Mouse (Mus musculus) lung, embryonic 14.5 days (tissue): Measurements from ENCODE around the gene Tmprss12. TPM values are rescaled to one million over a fixed set of nuclear protein-coding genes. Genes with fewer than 3 reads are reported as not detected.
A peak's percentile ranks its signal among the peaks of the same experiment; 100 is the strongest.
"Not testable (repeated sequence)": the region's sequence is repeated elsewhere in the genome, so short reads cannot be mapped to it uniquely, and the experiment has no call there.

Experiments
- ATAC-seq: fragments of 200-750 bp; cut with Nextera tagmentation; 2 replicates; pipeline ENCODE4 v1.8.0; 2017; ENCODE audit warnings: mild to moderate bottlenecking, moderate TSS enrichment, moderate library complexity; ENCODE audit not compliant: insufficient read depth
- DNase-seq: peaks from one replicate; pipeline ENCODE4 v3.0.0-alpha.2; 2015
- H3K27ac ChIP-seq: fragments of 300-500 bp; sonication (generic); 2 replicates; pipeline ENCODE4 v1.5.1; 2014; ENCODE audit warnings: low read depth, mild to moderate bottlenecking, moderate library complexity
- H3K27me3 ChIP-seq: fragments of 300-500 bp; sonication (generic); 2 replicates; pipeline ENCODE4 v1.6.1; 2014; ENCODE audit warnings: low read length, control low read depth; ENCODE audit not compliant: insufficient read depth
- H3K36me3 ChIP-seq: fragments of 300-500 bp; sonication (generic); 2 replicates; pipeline ENCODE4 v1.6.1; 2014; ENCODE audit warnings: control low read depth; ENCODE audit not compliant: insufficient read depth
- H3K4me1 ChIP-seq: fragments of 300-500 bp; sonication (generic); 2 replicates; pipeline ENCODE4 v1.6.1; 2014; ENCODE audit warnings: antibody characterized with exemption, control low read depth; ENCODE audit not compliant: insufficient read depth
- H3K4me2 ChIP-seq: fragments of 300-500 bp; sonication (generic); 2 replicates; pipeline ENCODE4 v1.6.1; 2014; ENCODE audit warnings: mild to moderate bottlenecking
- H3K4me3 ChIP-seq: fragments of 300-500 bp; sonication (generic); 2 replicates; pipeline ENCODE4 v1.5.1; 2014; ENCODE audit warnings: low read depth, low read length
- H3K9ac ChIP-seq: fragments of 300-500 bp; sonication (generic); 2 replicates; pipeline ENCODE4 v1.6.1; 2014
- H3K9me3 ChIP-seq: fragments of 300-500 bp; sonication (generic); 2 replicates; pipeline ENCODE4 v1.6.1; 2016; ENCODE audit warnings: low read depth, low read length, control low read depth
- CTCF ChIP-seq: IDR thresholded peaks from 2 replicates; pipeline ENCODE4 v1.5.1; 2016; ENCODE audit warnings: antibody characterized with exemption, low read depth
- WGBS: fragments of 180-500 bp; shearing (Covaris S2); extraction: QIAGEN DNeasy Blood & Tissue Kit; methylation state at CpG from one replicate; pipeline ENCODE4 v1.1.7; 2014; 5-methylcytosine and 5-hydroxymethylcytosine counted together
- polyA plus RNA-seq: library from polyadenylated mRNA; unstranded; fragments of >200 nt; fragmentation: Nextera tagmentation; extraction: Ambion mirVana; gene quantifications from 2 replicates; pipeline ENCODE4 v1.2.1, GENCODE M21; 2014

The Tmprss12 gene
- polyA plus RNA-seq, 1 experiment from 2014 or later, result not detected

DNA sequence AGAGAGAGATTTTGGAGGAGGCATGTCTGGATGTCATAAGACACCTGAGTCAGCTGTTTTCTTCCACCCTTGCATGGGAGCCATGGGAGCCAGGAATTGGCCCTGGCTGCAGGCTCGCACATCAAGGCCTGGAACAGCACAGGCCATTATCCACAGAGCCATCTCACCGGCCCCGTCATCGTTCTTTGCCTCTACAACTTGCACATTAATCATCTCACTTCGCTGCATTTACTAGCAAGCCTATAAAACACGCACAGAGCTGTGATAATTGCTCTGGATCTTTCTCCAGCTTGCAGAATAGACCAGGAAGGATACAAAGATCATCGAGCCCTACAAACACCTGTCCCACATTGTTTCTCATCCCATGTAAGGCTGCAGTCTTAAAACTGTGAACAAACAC is 50.1 kb downstream of the Tmprss12 start:
- Histone ChIP-seq H3K36me3 (no peaks in the 10 kb centered on the region), H3K4me1 (no peaks in the 10 kb centered on the region), H3K4me3 (no peak overlapping the region), H3K27ac (no peak overlapping the region), H3K9me3 (no peaks in the 10 kb centered on the region), H3K9ac (no peak overlapping the region), H3K4me2 (no peak overlapping the region), H3K27me3 (no peaks in the 10 kb centered on the region)
- DNase-seq (no peak), ATAC-seq (no peak)
- WGBS, result 79% methylated on average over 7 of the region's 7 CpGs
- TF ChIP-seq CTCF, result no peak

DNA sequence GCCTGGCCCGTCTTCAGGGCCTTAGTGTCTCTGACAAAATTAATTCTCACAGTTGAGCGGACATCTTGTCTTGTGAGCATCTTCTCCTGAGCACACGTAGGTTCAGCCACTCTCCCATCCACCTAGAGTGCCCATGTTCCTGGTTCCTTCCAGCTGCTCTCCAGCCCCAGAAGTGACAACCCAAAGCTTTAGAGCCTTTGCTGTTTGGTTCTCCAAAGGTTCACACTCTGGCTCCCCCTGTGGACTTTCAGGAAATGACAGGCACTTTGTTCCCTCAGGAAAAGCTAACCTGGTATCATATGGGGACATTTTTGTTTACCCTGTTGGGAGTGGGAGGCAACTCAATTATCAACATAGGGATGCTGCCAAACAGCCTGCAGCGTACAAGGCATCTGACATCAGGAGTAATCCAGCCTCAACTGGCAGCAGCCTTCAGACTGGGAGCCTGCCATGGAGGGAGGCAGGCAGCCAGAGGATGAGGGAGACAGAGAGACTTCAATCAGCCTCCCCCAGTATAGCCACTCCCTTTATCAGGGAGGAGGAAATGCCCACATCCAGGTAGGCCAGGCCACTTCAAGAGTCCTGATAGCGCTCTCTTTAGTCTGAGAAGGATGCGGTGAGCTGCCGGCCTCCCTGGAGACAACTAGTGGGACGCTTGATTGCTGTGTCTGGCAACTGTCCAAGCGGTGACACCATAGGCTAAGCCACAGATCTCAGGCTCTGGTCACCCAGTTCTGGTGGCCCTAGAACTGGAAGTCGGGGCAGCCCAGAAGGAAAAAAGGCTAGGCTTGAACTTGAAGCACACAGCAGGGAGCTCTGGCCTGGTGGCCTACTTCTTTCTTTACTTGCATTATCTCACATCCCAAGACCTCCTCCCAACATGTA is 51.7 kb downstream of the Tmprss12 start:
- H3K9me3 ChIP-seq, H3K4me2 ChIP-seq, H3K27me3 ChIP-seq, H3K27ac ChIP-seq, DNase-seq, H3K9ac ChIP-seq, H3K4me1 ChIP-seq, H3K4me3 ChIP-seq, H3K36me3 ChIP-seq: not testable (repeated sequence)
- WGBS, result 27% methylated on average over 2 of the region's 10 CpGs
- peak; percentile 38; the same call in 1 of the 2 replicates for ATAC-seq

DNA sequence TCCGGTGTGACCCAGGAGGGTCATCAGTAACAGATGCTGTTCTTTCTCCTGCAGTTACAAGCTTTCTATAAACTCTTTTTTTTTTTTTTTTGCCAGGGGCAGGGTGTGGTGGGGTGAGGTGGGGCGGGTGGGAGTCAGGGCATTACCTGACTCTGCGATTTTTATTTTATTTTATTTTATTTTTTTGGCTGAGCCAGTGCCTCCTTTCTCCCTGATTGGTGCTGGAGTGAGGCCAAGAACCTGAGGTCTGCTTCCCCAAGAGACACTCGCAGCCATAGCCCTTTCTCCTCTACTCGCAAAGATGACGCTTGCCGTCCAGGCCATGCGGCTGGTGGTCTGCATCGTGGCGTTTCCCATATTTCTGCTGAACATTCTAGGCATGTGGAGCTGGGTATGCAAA is 54.0 kb downstream of the Tmprss12 start, which contains the start of gene Mettl7a3:
TSS of gene Mettl7a3 (plus strand) at position 301 of the 400 bp plus-strand sequence.
- Histone ChIP-seq H3K4me2 (no peak within 1 kb of the TSS), H3K27me3 (no peaks in the 10 kb centered on the region), H3K4me1 (no peaks in the 10 kb centered on the region), H3K9ac (no peak within 1 kb of the TSS), H3K36me3 (no peaks in the 10 kb centered on the region), H3K4me3 (no peak within 1 kb of the TSS), H3K27ac (no peak within 1 kb of the TSS), H3K9me3 (no peaks in the 10 kb centered on the region)
- TF ChIP-seq CTCF, result no peak
- ATAC-seq, result no peak
- WGBS, result 73% methylated on average over 10 of the region's 10 CpGs
- DNase-seq, result no peak

DNA sequence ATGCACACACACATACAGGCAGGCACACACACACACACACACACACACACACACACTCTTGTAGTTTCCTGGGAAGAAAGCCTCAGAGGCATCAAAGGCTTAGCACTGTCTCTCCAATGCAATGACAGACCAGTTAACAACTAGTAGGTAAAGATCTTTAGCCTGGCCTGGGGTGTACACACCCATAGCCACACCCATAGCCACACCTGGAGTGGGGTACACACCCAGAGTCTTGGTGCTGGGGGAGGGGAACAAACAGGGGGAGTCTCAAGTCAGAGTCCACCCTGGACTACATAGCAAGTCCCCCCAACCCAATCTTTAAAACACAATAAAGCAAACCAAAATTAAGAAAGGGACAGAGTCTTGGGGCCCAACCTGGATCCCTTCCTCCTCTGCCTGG is 56.7 kb downstream of the Tmprss12 start:
- H3K27me3 ChIP-seq, ATAC-seq, DNase-seq, H3K36me3 ChIP-seq, H3K4me3 ChIP-seq, H3K9me3 ChIP-seq, H3K4me2 ChIP-seq, H3K4me1 ChIP-seq, H3K27ac ChIP-seq, H3K9ac ChIP-seq: not testable (repeated sequence)

DNA sequence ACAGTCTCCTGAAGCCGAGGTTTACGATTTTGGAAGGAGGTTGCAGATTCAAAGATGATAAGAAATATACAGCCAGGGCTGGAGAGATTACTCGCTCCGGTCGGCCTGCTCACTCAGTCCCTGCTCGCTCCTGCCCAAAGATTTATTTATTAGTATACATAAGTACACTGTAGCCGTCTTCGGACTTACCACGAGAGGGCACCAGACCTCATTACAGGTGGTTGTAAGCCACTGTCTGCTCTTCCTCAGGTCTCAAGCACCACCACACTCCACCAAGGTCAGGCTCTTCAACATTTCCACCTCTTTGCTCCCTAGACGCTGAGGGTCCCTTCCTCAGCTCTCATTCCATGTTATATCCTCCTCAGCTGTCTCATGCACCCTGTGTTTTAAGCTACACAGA is 57.2 kb downstream of the Tmprss12 start:
- peak; percentile 63 for DNase-seq
- peak; percentile 61 for TF ChIP-seq CTCF
- not testable (repeated sequence) for H3K9me3 ChIP-seq

DNA sequence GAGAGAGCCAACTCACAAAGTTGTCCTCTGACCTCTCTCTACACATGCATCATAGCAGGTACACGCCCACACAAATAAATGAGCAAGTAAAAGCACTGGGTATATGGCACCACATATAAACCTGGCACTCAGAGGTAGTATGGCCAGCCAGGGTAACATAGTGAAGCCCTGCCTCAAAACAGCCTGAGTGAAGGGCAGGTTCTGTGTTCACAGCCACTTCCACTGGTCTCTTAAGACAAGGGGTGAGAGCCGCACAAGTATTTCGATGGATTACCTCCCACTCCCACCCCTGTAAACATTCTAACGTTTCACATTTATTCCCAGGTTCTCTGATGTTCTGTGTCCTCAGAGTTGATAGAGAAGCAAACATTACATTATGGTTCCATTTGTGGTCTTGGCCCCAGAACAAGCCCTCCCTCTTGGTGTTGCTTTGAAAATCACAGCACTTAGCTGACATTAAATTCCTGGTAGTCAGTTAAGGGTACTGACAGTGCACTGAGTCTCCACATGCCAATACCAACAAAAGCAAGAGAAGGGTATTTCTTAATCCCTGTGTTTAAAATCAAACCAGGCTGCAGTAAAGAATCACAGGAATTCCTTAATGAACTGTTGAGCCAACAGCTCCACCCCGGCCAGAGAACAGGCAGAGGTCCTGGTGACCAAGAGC is 60.8 kb downstream of the Tmprss12 start:
- H3K4me1 ChIP-seq, H3K9me3 ChIP-seq, H3K4me3 ChIP-seq, H3K36me3 ChIP-seq, H3K27me3 ChIP-seq, H3K27ac ChIP-seq, H3K4me2 ChIP-seq, H3K9ac ChIP-seq, DNase-seq: not testable (repeated sequence)
- WGBS, result 24% methylated on average over 4 of the region's 5 CpGs
- ATAC-seq, result peak; percentile 11; the same call in 1 of the 2 replicates

More for the DNA sequence above, 57.2 kb downstream of the Tmprss12 start:
- H3K27me3 ChIP-seq, H3K36me3 ChIP-seq, ATAC-seq, H3K4me3 ChIP-seq, H3K4me2 ChIP-seq, H3K4me1 ChIP-seq, H3K27ac ChIP-seq, H3K9ac ChIP-seq: not testable (repeated sequence)
- 19% methylated on average over 10 of the region's 10 CpGs for WGBS

Other genes starting within 250 kb of the Tmprss12 start
- gene Dip2b, start 242.2 kb upstream of the Tmprss12 start, polyA plus RNA-seq, result 16.4 and 18.1 TPM in 2 replicates
- 52.9 and 56.9 TPM in 2 replicates for gene Atf1, start 53.0 kb upstream of the Tmprss12 start, polyA plus RNA-seq
- gene Mettl7a1, start 23.3 kb downstream of the Tmprss12 start, polyA plus RNA-seq, result 2.7 and 2.9 TPM in 2 replicates
- 0.22 TPM in 1 of 2 replicates, not detected in the other for gene Mettl7a3, start 54.1 kb downstream of the Tmprss12 start, polyA plus RNA-seq
- not detected in 2 replicates for gene Methig1, start 72.3 kb downstream of the Tmprss12 start, polyA plus RNA-seq
- gene Mettl7a2, start 72.4 kb downstream of the Tmprss12 start, polyA plus RNA-seq, result not detected in 2 replicates
- gene Higd1c, start 83.7 kb downstream of the Tmprss12 start, polyA plus RNA-seq, result 0.38 TPM in 1 of 2 replicates, not detected in the other
- not detected in 2 replicates for gene Gm5475, start 141.3 kb downstream of the Tmprss12 start, polyA plus RNA-seq
- 17.8 and 21.6 TPM in 2 replicates for gene Slc11a2, start 144.2 kb downstream of the Tmprss12 start, polyA plus RNA-seq
- 20.6 and 22.9 TPM in 2 replicates for gene Letmd1, start 188.2 kb downstream of the Tmprss12 start, polyA plus RNA-seq
- gene Csrnp2, start 214.7 kb downstream of the Tmprss12 start, polyA plus RNA-seq, result 15.7 and 18.0 TPM in 2 replicates